Mouse (Mus musculus) gastrocnemius, adult 8-10 months (tissue): ENCODE results near the gene Cd93. TPM values are rescaled to one million over a fixed set of nuclear protein-coding genes. Genes with fewer than 3 reads are reported as not detected.

Experiments
- DNase-seq, 2 experiments: peaks; one replicate each; pipeline ENCODE4 v3.0.0; 2022; ENCODE audit warnings: low spot score in 2 of 2
- total RNA-seq, 4 experiments: library from RNA; stranded (reverse); gene quantifications; 2 replicates each; pipeline ENCODE4 v1.2.4; 2022

Cd93 gene
- total RNA-seq, 4 experiments from 2014 or later, result 7.4 to 12.5 (median 8.8) TPM

GRCm38 (mm10) chr2:148442172-148442571 is 1.2 kb downstream of the Cd93 start:
- no peak for DNase-seq

GRCm38 (mm10) chr2:148441421-148441820 is 1.9 kb downstream of the Cd93 start:
- DNase-seq, result no peak

GRCm38 (mm10) chr2:148439691-148440276 is 3.6 kb downstream of the Cd93 start:
- DNase-seq, result no peak

GRCm38 (mm10) chr2:148436285-148436684 is 7.1 kb downstream of the Cd93 start:
- DNase-seq, result no peak

GRCm38 (mm10) chr2:148432346-148432745 is 11.0 kb downstream of the Cd93 start:
- DNase-seq, result no peak

- no peak for DNase-seq
Observed at GRCm38 (mm10) chr2:148430941-148431340, 12.4 kb downstream of the Cd93 start.

GRCm38 (mm10) chr2:148429001-148429505 is 14.3 kb downstream of the Cd93 start:
- DNase-seq, result no peak

- DNase-seq, result no peak
Observed at GRCm38 (mm10) chr2:148428523-148428922, 14.8 kb downstream of the Cd93 start.

- no peak for DNase-seq
Observed at GRCm38 (mm10) chr2:148427553-148427952, 15.8 kb downstream of the Cd93 start.

GRCm38 (mm10) chr2:148425709-148426382 is 17.5 kb downstream of the Cd93 start:
- no peak for DNase-seq

GRCm38 (mm10) chr2:148421706-148422105 is 21.7 kb downstream of the Cd93 start:
- no peak for DNase-seq

- DNase-seq, result no peak
Observed at GRCm38 (mm10) chr2:148421112-148421511, 22.3 kb downstream of the Cd93 start.

- DNase-seq, result no peak
Observed at GRCm38 (mm10) chr2:148419776-148420175, 23.6 kb downstream of the Cd93 start.

GRCm38 (mm10) chr2:148419151-148419550 is 24.2 kb downstream of the Cd93 start:
- DNase-seq, result no peak

GRCm38 (mm10) chr2:148409821-148410220 is 33.5 kb downstream of the Cd93 start:
- no peak for DNase-seq

- DNase-seq, result peak; percentile 78 to 81
Observed at GRCm38 (mm10) chr2:148409141-148409540, 34.2 kb downstream of the Cd93 start.

GRCm38 (mm10) chr2:148408761-148409120 is 34.6 kb downstream of the Cd93 start:
- DNase-seq, result no peak

- DNase-seq, result peak; percentile 68 to 79
Observed at GRCm38 (mm10) chr2:148407870-148408760, 35.2 kb downstream of the Cd93 start, which contains the start of gene Thbd. Gene Thbd (minus strand): TSS chr2:148408188.

GRCm38 (mm10) chr2:148406971-148407869 is 36.1 kb downstream of the Cd93 start:
- DNase-seq, result peak in 1 of 2 experiments; percentile 37

- no peak for DNase-seq
Observed at GRCm38 (mm10) chr2:148406160-148406970, 37.0 kb downstream of the Cd93 start.
